Comparison of ENCODE assay signal across 23 mouse cellular contexts in genomic region chr10:65013525-65013924, GRCm38 (mm10).
DNase-seq lines count a peak whose midpoint lies in the region; ATAC-seq lines count a peak whose summit lies in the region.
"Had no signal": no experiment of that assay in that cellular context is flagged by ENCODE, and none has a peak within 500 bp of the region (broad histone marks: within the 10 kb centered on the region; RNA-seq: fewer than 3 reads in every experiment).

No protein-coding gene starts in this region.

- no peaks in the 10 kb centered on the region for H3K27me3 ChIP-seq in hindbrain, embryonic 16.5 days (replicated peaks; ENCODE audit: control insufficient read depth, insufficient read depth, low read length)
- H3K27me3 ChIP-seq: embryonic facial prominence, embryonic 12.5 days; hindbrain, embryonic 13.5 days; limb, embryonic 12.5 days had no signal

- no peak overlapping the region for H3K4me3 ChIP-seq in hindbrain, embryonic 16.5 days (ENCODE audit: low read length)
- H3K4me3 ChIP-seq: embryonic facial prominence, embryonic 12.5 days; hindbrain, embryonic 13.5 days; limb, embryonic 12.5 days had no signal

- no peak overlapping the region for H3K9ac ChIP-seq in hindbrain, embryonic 16.5 days (ENCODE audit: low read depth, low read length)
- H3K9ac ChIP-seq: embryonic facial prominence, embryonic 12.5 days; hindbrain, embryonic 13.5 days; limb, embryonic 12.5 days had no signal

- no peaks in the 10 kb centered on the region for H3K9me3 ChIP-seq in hindbrain, embryonic 16.5 days (ENCODE audit: control insufficient read depth, low read length)
- H3K9me3 ChIP-seq: embryonic facial prominence, embryonic 12.5 days; G1E; hindbrain, embryonic 13.5 days; limb, embryonic 12.5 days had no signal

- no peaks in the 10 kb centered on the region for H3K36me3 ChIP-seq in hindbrain, embryonic 16.5 days (ENCODE audit: control insufficient read depth, insufficient read depth, low read length)
- H3K36me3 ChIP-seq: embryonic facial prominence, embryonic 12.5 days; G1E; hindbrain, embryonic 13.5 days; limb, embryonic 12.5 days had no signal

- no peak for ATAC-seq in hindbrain, embryonic 16.5 days
- ATAC-seq: forebrain, embryonic 14.5 days; intestine, postnatal 0 days had no signal

- H3K4me2 ChIP-seq in hindbrain, embryonic 16.5 days (ENCODE audit: low read length), result no peak overlapping the region
- H3K4me2 ChIP-seq: embryonic facial prominence, embryonic 12.5 days; heart, embryonic 11.5 days; hindbrain, embryonic 13.5 days; limb, embryonic 12.5 days had no signal

- no peaks in the 10 kb centered on the region for H3K4me1 ChIP-seq in hindbrain, embryonic 16.5 days (ENCODE audit: control insufficient read depth, insufficient read depth, low read depth, low read length)
- H3K4me1 ChIP-seq: embryonic facial prominence, embryonic 12.5 days; hindbrain, embryonic 13.5 days; limb, embryonic 12.5 days had no signal

- DNase-seq in left cerebral cortex, postnatal 4 days, result peak; percentile 13
- no peak for DNase-seq in left cerebral cortex, adult 8-10 months (ENCODE audit: low spot score in 2 of 2)
- peak; percentile 10 for DNase-seq in cerebellum, adult 11-12 months
- DNase-seq in cerebellum, adult 9-11 months, result peak; percentile 20
- no peak for DNase-seq in heart, postnatal 25 days (ENCODE audit: low spot score)
- no peak for DNase-seq in heart, adult 11 months
- DNase-seq: adrenal gland, postnatal 25 days; gastrocnemius, postnatal 14 days; heart, adult 18-20 months; heart, postnatal 4 days; kidney, adult 9 months; kidney, postnatal 10 days; layer of hippocampus, adult 9-11 months; midbrain, embryonic 14.5 days had no signal

- intact Hi-C loops in left cerebral cortex, postnatal 4 days (cut with DNase I), result no loop called here
- intact Hi-C loops in heart, postnatal 25 days (cut with DNase I), result no loop called here

- H3K27ac ChIP-seq in hindbrain, embryonic 16.5 days (ENCODE audit: low read depth, low read length), result no peak overlapping the region
- H3K27ac ChIP-seq: embryonic facial prominence, embryonic 12.5 days; hindbrain, embryonic 13.5 days; limb, embryonic 12.5 days; macrophage had no signal

Comparison
In these comparisons a context has a peak if more than half of its experiments do, and no peak if none do; other contexts are left out.
1. DNase-seq: peak in left cerebral cortex, postnatal 4 days (single experiment), cerebellum, adult 11-12 months (single experiment) and cerebellum, adult 9-11 months (single experiment); none in left cerebral cortex, adult 8-10 months (0 of 2), heart, postnatal 25 days (single experiment) and heart, adult 11 months (single experiment).